Mouse (Mus musculus) forebrain, embryonic 10.5 days (tissue): ENCODE measurements around the gene Gm3880. TPM values are rescaled to one million over a fixed set of nuclear protein-coding genes. Genes with fewer than 3 reads are reported as not detected.
A peak's percentile ranks its signal among the peaks of the same experiment; 100 is the strongest.
"Not testable (repeated sequence)": the region's sequence is repeated elsewhere in the genome, so short reads cannot be mapped to it uniquely, and the experiment has no call there.

Experiments used
- DNase-seq: peaks from one replicate; pipeline ENCODE4 v3.0.0-alpha.2; 2017; ENCODE audit warnings: low spot score; ENCODE audit errors: extremely low spot score
- H3K27ac ChIP-seq: fragments of 300-500 bp; sonication (generic); 2 replicates; pipeline ENCODE4 v1.5.1; 2016; ENCODE audit warnings: mild to moderate bottlenecking
- H3K27me3 ChIP-seq: fragments of 300-500 bp; sonication (generic); 2 replicates; pipeline ENCODE4 v1.6.1; 2016; ENCODE audit warnings: mild to moderate bottlenecking; ENCODE audit not compliant: poor library complexity, severe bottlenecking
- H3K36me3 ChIP-seq: fragments of 300-500 bp; sonication (generic); replicated peaks from 2 replicates; pipeline ENCODE4 v1.6.1; 2016; ENCODE audit warnings: mild to moderate bottlenecking, moderate library complexity
- H3K4me1 ChIP-seq: fragments of 300-500 bp; sonication (generic); 2 replicates; pipeline ENCODE4 v1.6.1; 2016
- H3K4me3 ChIP-seq: fragments of 300-500 bp; sonication (generic); 2 replicates; pipeline ENCODE4 v1.5.1; 2016; ENCODE audit warnings: mild to moderate bottlenecking, moderate library complexity
- H3K9me3 ChIP-seq: fragments of 300-500 bp; sonication (generic); 2 replicates; pipeline ENCODE4 v1.6.1; 2016; ENCODE audit warnings: mild to moderate bottlenecking, moderate library complexity
- WGBS: fragments of 180-500 bp; shearing (Covaris S2); methylation state at CpG from one replicate; pipeline ENCODE4 v1.1.7; 2016; 5-methylcytosine and 5-hydroxymethylcytosine counted together
- polyA plus RNA-seq: library from polyadenylated mRNA; unstranded; fragments of >200 nt; fragmentation: Nextera tagmentation; extraction: Ambion mirVana; gene quantifications from 2 replicates; pipeline ENCODE4 v1.2.1, GENCODE M21; 2016

Gene Gm3880
- not detected in 2 replicates for polyA plus RNA-seq

- not testable (repeated sequence) for H3K9me3 ChIP-seq, H3K4me3 ChIP-seq, H3K27ac ChIP-seq, H3K4me1 ChIP-seq, DNase-seq, H3K36me3 ChIP-seq
- 93% methylated on average over 5 of the region's 5 CpGs for whole genome bisulfite sequencing
- peaks cover 31% of the 10 kb centered on the region for H3K27me3 ChIP-seq
Measured at GRCm38 (mm10) chrX:102686872-102687271, at the start of gene Gm3880. TSS of gene Gm3880 (minus strand) at chrX:102686972.

- not testable (repeated sequence) for H3K9me3 ChIP-seq, H3K4me3 ChIP-seq, H3K4me1 ChIP-seq, H3K36me3 ChIP-seq, DNase-seq, H3K27ac ChIP-seq
- WGBS, result 94% methylated on average over 6 of the region's 6 CpGs
- H3K27me3 ChIP-seq, result peaks cover 32% of the 10 kb centered on the region
Measured at GRCm38 (mm10) chrX:102724226-102724625, 37.5 kb upstream of the Gm3880 start.

GRCm38 (mm10) chrX:102707535-102707934 is 20.8 kb upstream of the Gm3880 start, which contains the start of the genes Gm9112 and Dmrtc1b:
TSS of gene Gm9112 (minus strand) at chrX:102707635.
TSS of gene Dmrtc1b (plus strand) at chrX:102707865.
- 87% methylated on average over 9 of the region's 10 CpGs for WGBS
- not testable (repeated sequence) for H3K36me3 ChIP-seq, H3K27ac ChIP-seq, H3K9me3 ChIP-seq, DNase-seq, H3K4me1 ChIP-seq, H3K4me3 ChIP-seq
- H3K27me3 ChIP-seq, result peaks cover 61% of the 10 kb centered on the region

DNA sequence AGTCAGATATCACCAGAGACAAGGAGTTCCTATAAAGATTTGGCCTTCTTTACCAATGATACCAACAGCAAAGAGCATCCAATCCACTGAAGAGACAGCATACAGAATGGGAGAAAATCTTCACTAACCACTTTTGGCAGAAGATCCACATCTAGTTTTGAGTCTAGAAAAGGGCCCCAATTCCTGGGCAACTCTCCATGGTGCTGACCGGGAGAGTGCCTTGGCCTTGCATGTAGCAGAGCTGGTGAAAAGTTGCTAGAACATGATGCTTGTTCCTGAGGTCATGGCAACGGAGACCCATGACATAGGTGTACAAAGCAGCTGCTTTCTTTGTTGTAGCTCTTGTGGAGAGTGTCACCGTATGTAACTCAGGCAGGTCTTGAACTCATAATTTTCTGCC is 13.9 kb upstream of the Gm3880 start:
- H3K9me3 ChIP-seq, H3K4me1 ChIP-seq, H3K36me3 ChIP-seq, H3K4me3 ChIP-seq, H3K27ac ChIP-seq, DNase-seq: not testable (repeated sequence)
- peaks cover 35% of the 10 kb centered on the region for H3K27me3 ChIP-seq
- 77% methylated on average over 3 of the region's 3 CpGs for WGBS

GRCm38 (mm10) chrX:102689252-102689651 is 2.5 kb upstream of the Gm3880 start:
- not testable (repeated sequence) for H3K4me1 ChIP-seq, H3K27ac ChIP-seq, H3K4me3 ChIP-seq, H3K9me3 ChIP-seq, H3K36me3 ChIP-seq
- 29% methylated on average over 4 of the region's 4 CpGs for WGBS
- DNase-seq, result peak; percentile 15
- H3K27me3 ChIP-seq, result peaks cover 44% of the 10 kb centered on the region

GRCm38 (mm10) chrX:102684706-102685105 is 2.1 kb downstream of the Gm3880 start:
- H3K9me3 ChIP-seq, H3K27ac ChIP-seq, H3K4me1 ChIP-seq, H3K36me3 ChIP-seq, DNase-seq, H3K4me3 ChIP-seq: not testable (repeated sequence)
- 36% methylated on average over 3 of the region's 3 CpGs for WGBS
- H3K27me3 ChIP-seq, result peaks cover 27% of the 10 kb centered on the region

- no peak overlapping the region for H3K27ac ChIP-seq
- peaks cover 44% of the 10 kb centered on the region for H3K27me3 ChIP-seq
- DNase-seq, result no peak
- no peaks in the 10 kb centered on the region for H3K36me3 ChIP-seq
- no peaks in the 10 kb centered on the region for H3K9me3 ChIP-seq
- H3K4me3 ChIP-seq, result no peak overlapping the region
- no peaks in the 10 kb centered on the region for H3K4me1 ChIP-seq
- 78% methylated on average over 2 of the region's 2 CpGs for WGBS
Measured at GRCm38 (mm10) chrX:102666641-102667040, 20.1 kb downstream of the Gm3880 start.

DNA sequence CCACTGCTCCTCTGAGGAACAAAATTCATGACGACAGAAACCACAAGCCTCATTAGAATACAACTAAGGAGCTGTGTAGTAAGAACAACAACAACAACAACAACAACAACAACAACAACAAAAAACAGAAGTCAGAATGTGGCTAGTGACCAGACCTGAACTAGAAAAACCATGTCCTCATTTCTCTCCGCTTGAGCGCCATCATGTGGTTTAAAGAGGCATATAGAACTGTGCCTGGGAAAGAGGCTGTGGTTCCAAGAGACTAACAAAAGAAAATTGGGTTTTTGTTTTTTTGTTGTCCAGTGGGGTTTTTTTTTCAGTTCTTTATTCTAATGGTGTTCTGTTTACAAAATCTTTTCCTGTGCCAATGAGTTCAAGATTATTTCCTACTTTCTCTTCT is 26.1 kb downstream of the Gm3880 start:
- Histone ChIP-seq H3K9me3 (no peaks in the 10 kb centered on the region), H3K4me1 (no peaks in the 10 kb centered on the region), H3K27me3 (peaks cover 29% of the 10 kb centered on the region), H3K4me3 (no peak overlapping the region), H3K27ac (no peak overlapping the region), H3K36me3 (no peaks in the 10 kb centered on the region)
- no peak for DNase-seq
- 17% methylated on average over 3 of the region's 3 CpGs for WGBS

DNA sequence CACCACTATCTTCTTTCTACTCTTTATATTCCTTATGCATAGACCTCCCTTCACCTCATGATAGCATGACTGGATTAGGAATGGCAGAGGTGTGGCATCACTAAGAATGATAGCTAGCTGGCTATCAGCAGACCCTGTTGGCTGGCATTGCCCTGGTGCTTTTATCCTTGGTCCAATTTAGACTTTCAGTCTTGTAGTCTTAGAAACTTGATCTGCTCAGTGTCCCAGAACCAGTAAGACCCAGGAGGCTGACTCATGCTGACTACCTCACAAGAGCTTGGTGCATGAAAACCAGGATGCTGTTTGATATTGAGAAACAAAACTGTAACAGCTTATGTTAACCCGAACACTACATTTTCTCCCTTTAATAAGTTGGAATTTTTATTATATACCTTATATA is 41.1 kb downstream of the Gm3880 start:
- WGBS, result 91% methylated on average over 1 of the region's 1 CpGs
- Histone ChIP-seq H3K4me3 (no peak overlapping the region), H3K27ac (no peak overlapping the region), H3K27me3 (peaks cover 73% of the 10 kb centered on the region), H3K9me3 (no peaks in the 10 kb centered on the region), H3K4me1 (no peaks in the 10 kb centered on the region), H3K36me3 (no peaks in the 10 kb centered on the region)
- DNase-seq, result no peak

DNA sequence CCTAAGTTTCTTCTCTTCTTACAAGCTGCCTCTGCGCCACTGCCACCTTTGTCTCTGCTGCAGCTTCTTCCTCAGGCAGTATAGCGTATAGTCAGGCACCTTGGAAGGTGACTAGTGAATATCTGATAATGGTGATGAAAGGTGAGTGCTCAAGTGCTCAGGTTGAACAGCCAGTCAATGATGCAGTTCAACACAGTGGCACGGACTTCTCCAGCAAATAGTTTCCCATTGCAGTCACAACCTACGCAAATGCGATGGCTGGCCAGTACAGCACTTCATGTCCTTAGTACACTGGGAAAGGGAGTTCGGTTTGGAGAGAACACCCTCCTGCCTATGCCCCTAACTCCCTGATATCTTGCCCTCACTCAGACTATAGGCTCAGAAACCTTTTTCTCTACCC is 41.6 kb downstream of the Gm3880 start:
- peak overlapping the region; percentile 63; the same call in 1 of the 2 replicates for H3K4me3 ChIP-seq
- no peaks in the 10 kb centered on the region for H3K4me1 ChIP-seq
- H3K36me3 ChIP-seq, result no peaks in the 10 kb centered on the region
- no peak overlapping the region for H3K27ac ChIP-seq
- WGBS, result 48% methylated on average over 6 of the region's 6 CpGs
- no peak for DNase-seq
- peaks cover 73% of the 10 kb centered on the region for H3K27me3 ChIP-seq
- no peaks in the 10 kb centered on the region for H3K9me3 ChIP-seq

- DNase-seq, result no peak
Measured at GRCm38 (mm10) chrX:102644573-102644951, 42.2 kb downstream of the Gm3880 start.

DNA sequence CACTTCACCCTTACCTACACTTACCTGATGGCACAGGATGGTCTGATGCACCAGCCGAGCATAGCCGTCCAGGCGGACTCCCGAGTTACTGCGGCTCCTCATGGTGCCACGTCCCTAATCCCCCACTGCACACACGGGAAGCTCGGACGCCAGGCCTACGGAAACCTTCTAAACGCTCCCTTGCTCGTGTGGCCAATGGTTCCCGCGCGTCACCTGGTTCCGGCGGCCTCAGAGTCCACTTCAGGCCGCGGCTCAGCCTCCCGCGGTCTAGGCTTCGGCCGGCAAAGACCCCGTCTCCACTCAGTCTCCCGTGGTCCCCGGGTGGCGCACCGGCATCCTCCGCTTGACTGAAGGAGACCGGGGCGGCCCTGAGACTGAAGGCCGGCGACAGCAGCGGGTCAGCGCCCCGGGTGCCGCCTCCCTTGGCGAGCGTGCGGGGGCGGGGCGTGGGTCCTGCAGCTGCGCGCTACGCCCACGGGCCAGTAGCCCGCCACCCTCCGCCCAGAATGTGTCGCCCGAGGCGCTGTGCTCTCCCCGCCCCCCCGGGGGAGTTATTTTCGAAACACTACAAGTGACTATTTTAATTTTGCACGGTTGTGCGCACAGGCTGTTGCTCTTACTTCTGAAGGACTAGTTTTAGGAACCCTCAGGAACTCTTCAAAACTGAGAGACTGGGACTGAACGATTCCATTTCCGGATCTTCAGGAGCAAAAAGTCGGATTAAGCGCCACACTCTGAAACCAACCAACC is 42.8 kb downstream of the Gm3880 start, which contains the start of gene Phka1:
TSS of gene Phka1 (minus strand) at position 424 of the 750 bp plus-strand sequence.
- Histone ChIP-seq H3K4me3 (peak within 1 kb of the TSS; percentile 63), H3K27me3 (peaks cover 78% of the 10 kb centered on the region), H3K27ac (peak within 1 kb of the TSS; percentile 79), H3K36me3 (no peaks in the 10 kb centered on the region), H3K9me3 (no peaks in the 10 kb centered on the region), H3K4me1 (no peaks in the 10 kb centered on the region)
- 16% methylated on average over 60 of the region's 60 CpGs for WGBS
- peak; percentile 34 for DNase-seq

More at GRCm38 (mm10) chrX:102644573-102644951, 42.2 kb downstream of the Gm3880 start:
- Histone ChIP-seq H3K27me3 (peaks cover 73% of the 10 kb centered on the region), H3K36me3 (no peaks in the 10 kb centered on the region), H3K9me3 (no peaks in the 10 kb centered on the region), H3K27ac (peak overlapping the region; percentile 79; the same call in 1 of the 2 replicates), H3K4me3 (peak overlapping the region; percentile 63), H3K4me1 (no peaks in the 10 kb centered on the region)
- WGBS, result 21% methylated on average over 8 of the region's 8 CpGs
